Mouse (Mus musculus): ENCODE data around the gene Rnpep.
"Not testable (repeated sequence)": the region's sequence is repeated elsewhere in the genome, so short reads cannot be mapped to it uniquely, and the experiment has no call there.

Gene Rnpep

GRCm38 (mm10) chr1:135259128-135259436 is 24.8 kb downstream of the Rnpep start:
- DNase-seq (ENCODE audit: extremely low read depth, low read depth, low spot score): no peak

- DNase-seq (ENCODE audit: extremely low read depth, low read depth, low spot score): no peak
Observed at GRCm38 (mm10) chr1:135258380-135259127, 25.3 kb downstream of the Rnpep start, which contains the start of gene Elf3. Gene Elf3, minus strand, starts transcription at chr1:135258568.

GRCm38 (mm10) chr1:135256299-135256698 is 27.6 kb downstream of the Rnpep start:
- DNase-seq (ENCODE audit: extremely low read depth, low read depth, low spot score): no peak

- no peak for DNase-seq (ENCODE audit: extremely low read depth, low read depth, low spot score)
Observed at GRCm38 (mm10) chr1:135252854-135253253, 31.0 kb downstream of the Rnpep start.

- no peak for DNase-seq (ENCODE audit: extremely low read depth, low read depth, low spot score)
Observed at GRCm38 (mm10) chr1:135251405-135251804, 32.5 kb downstream of the Rnpep start.

- no peak for DNase-seq (ENCODE audit: extremely low read depth, low read depth, low spot score)
Observed at GRCm38 (mm10) chr1:135250706-135251105, 33.2 kb downstream of the Rnpep start.

GRCm38 (mm10) chr1:135248434-135248850 is 35.4 kb downstream of the Rnpep start:
- DNase-seq (ENCODE audit: extremely low read depth, low read depth, low spot score): no peak

GRCm38 (mm10) chr1:135244014-135244413 is 39.9 kb downstream of the Rnpep start:
- no peak for DNase-seq (ENCODE audit: extremely low read depth, low read depth, low spot score)

- not testable (repeated sequence) for DNase-seq (ENCODE audit: extremely low read depth, low read depth, low spot score)
Observed at GRCm38 (mm10) chr1:135240206-135240605, 43.7 kb downstream of the Rnpep start.

- no peak for DNase-seq (ENCODE audit: extremely low read depth, low read depth, low spot score)
Observed at GRCm38 (mm10) chr1:135237131-135237851, 46.6 kb downstream of the Rnpep start.

- DNase-seq (ENCODE audit: extremely low read depth, low read depth, low spot score): no peak
Observed at GRCm38 (mm10) chr1:135234771-135235170, 49.1 kb downstream of the Rnpep start.

GRCm38 (mm10) chr1:135233961-135234360 is 49.9 kb downstream of the Rnpep start:
- no peak for DNase-seq (ENCODE audit: extremely low read depth, low read depth, low spot score)

- DNase-seq (ENCODE audit: extremely low read depth, low read depth, low spot score): not testable (repeated sequence)
Observed at GRCm38 (mm10) chr1:135231878-135232277, 52.0 kb downstream of the Rnpep start.

- DNase-seq (ENCODE audit: extremely low read depth, low read depth, low spot score): peak; percentile 47
Observed at GRCm38 (mm10) chr1:135227339-135227950, 56.4 kb downstream of the Rnpep start.

GRCm38 (mm10) chr1:135224981-135225604 is 58.8 kb downstream of the Rnpep start:
- DNase-seq (ENCODE audit: extremely low read depth, low read depth, low spot score): no peak

GRCm38 (mm10) chr1:135224147-135224546 is 59.7 kb downstream of the Rnpep start:
- DNase-seq (ENCODE audit: extremely low read depth, low read depth, low spot score): no peak

- no peak for DNase-seq (ENCODE audit: extremely low read depth, low read depth, low spot score)
Observed at GRCm38 (mm10) chr1:135217607-135218233, 66.2 kb downstream of the Rnpep start.

- DNase-seq (ENCODE audit: extremely low read depth, low read depth, low spot score): no peak
Observed at GRCm38 (mm10) chr1:135213772-135214640, 69.9 kb downstream of the Rnpep start.

Data from fat pad, adult 2 months (tissue).